Mouse (Mus musculus) forebrain, embryonic 10.5 days (tissue): ENCODE results near the gene Clnk. TPM values are rescaled to one million over a fixed set of nuclear protein-coding genes. Genes with fewer than 3 reads are reported as not detected.

Experiments
- DNase-seq: peaks from one replicate; pipeline ENCODE4 v3.0.0-alpha.2; 2017; ENCODE audit warnings: low spot score; ENCODE audit errors: extremely low spot score
- H3K27ac ChIP-seq: fragments of 300-500 bp; sonication (generic); 2 replicates; pipeline ENCODE4 v1.5.1; 2016; ENCODE audit warnings: mild to moderate bottlenecking
- H3K27me3 ChIP-seq: fragments of 300-500 bp; sonication (generic); 2 replicates; pipeline ENCODE4 v1.6.1; 2016; ENCODE audit warnings: mild to moderate bottlenecking; ENCODE audit not compliant: poor library complexity, severe bottlenecking
- H3K36me3 ChIP-seq: fragments of 300-500 bp; sonication (generic); replicated peaks from 2 replicates; pipeline ENCODE4 v1.6.1; 2016; ENCODE audit warnings: mild to moderate bottlenecking, moderate library complexity
- H3K4me1 ChIP-seq: fragments of 300-500 bp; sonication (generic); 2 replicates; pipeline ENCODE4 v1.6.1; 2016
- H3K4me3 ChIP-seq: fragments of 300-500 bp; sonication (generic); 2 replicates; pipeline ENCODE4 v1.5.1; 2016; ENCODE audit warnings: mild to moderate bottlenecking, moderate library complexity
- H3K9me3 ChIP-seq: fragments of 300-500 bp; sonication (generic); 2 replicates; pipeline ENCODE4 v1.6.1; 2016; ENCODE audit warnings: mild to moderate bottlenecking, moderate library complexity
- WGBS: fragments of 180-500 bp; shearing (Covaris S2); methylation state at CpG from one replicate; pipeline ENCODE4 v1.1.7; 2016; 5-methylcytosine and 5-hydroxymethylcytosine counted together
- polyA plus RNA-seq: library from polyadenylated mRNA; unstranded; fragments of >200 nt; fragmentation: Nextera tagmentation; extraction: Ambion mirVana; gene quantifications from 2 replicates; pipeline ENCODE4 v1.2.1, GENCODE M21; 2016

Clnk gene
- polyA plus RNA-seq, 1 experiment from 2014 or later, result not detected

DNA sequence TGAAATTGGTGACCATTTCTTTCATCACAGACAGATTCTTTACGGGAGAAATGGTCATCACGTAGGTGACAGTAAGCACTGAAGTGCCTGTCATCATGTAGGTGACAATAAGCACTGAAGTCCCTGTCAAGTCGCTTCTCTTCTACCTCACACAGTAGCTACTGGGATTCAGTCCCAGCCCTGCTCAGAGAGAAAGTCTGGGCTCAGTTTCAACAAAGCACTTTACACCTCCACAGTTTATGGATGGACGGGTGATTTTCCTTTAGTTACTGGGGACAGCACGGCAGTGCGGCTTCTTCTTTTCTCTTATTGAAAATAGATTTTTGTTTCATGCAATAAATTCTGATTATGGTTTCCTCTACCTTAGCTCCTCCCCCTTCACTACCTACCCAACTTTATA lies 49.3 kb downstream of the Clnk start:
- no peak overlapping the region for H3K27ac ChIP-seq
- H3K9me3 ChIP-seq, result no peaks in the 10 kb centered on the region
- H3K4me1 ChIP-seq, result 0 out of 2 replicates have a peak, but pooled peaks cover 3% of the 10 kb centered on the region
- 94% methylated on average over 6 of the region's 6 CpGs for WGBS
- no peak for DNase-seq
- H3K4me3 ChIP-seq, result no peak overlapping the region
- H3K27me3 ChIP-seq, result no peaks in the 10 kb centered on the region
- no peaks in the 10 kb centered on the region for H3K36me3 ChIP-seq

- Histone ChIP-seq H3K4me3 (no peak overlapping the region), H3K36me3 (no peaks in the 10 kb centered on the region), H3K9me3 (no peaks in the 10 kb centered on the region), H3K27me3 (no peaks in the 10 kb centered on the region), H3K4me1 (0 out of 2 replicates have a peak, but pooled peaks cover 3% of the 10 kb centered on the region), H3K27ac (no peak overlapping the region)
- DNase-seq, result no peak
- 90% methylated on average over 5 of the region's 5 CpGs for WGBS
Measured at GRCm38 (mm10) chr5:38826586-38826985, 50.0 kb downstream of the Clnk start.

DNA sequence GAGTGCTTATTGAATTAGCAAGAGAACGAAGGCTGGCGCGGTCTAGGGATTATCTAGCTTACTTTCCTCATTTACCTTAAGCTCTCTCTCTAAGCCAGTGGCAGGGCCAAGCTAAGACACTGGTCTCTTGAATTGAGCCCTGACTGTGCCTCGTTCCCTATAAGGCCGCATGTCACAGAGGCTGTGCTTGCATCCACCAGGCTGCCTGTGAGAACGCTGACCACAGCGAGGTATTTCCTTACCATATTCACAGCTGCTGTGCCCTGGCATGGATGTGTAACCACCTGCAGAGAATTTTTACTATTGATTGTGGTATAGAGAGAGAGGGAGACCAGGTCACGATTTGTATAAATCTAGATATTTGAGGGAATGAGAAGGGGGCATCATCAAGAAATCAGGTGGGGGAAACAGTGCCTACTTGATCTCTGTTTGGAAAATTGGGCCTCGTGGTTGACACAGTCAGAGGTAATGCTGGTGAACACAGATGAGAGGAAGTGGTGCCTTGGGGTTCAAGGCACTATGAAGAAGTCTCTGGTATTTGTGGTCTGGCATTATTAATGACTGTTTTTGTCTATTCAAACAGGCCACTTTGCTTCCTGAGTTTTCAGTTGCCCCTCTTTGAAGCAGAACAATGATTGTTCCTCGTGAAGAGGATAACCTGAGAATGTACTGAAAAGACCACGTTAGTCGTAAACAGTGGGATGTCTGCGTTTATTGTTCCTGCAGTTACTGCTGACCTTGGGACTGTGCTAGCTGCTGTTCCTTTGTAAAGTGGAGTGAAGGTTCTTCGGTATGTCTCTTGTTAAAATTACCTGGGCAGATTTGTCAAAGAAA lies 52.3 kb downstream of the Clnk start:
- Histone ChIP-seq H3K36me3 (no peaks in the 10 kb centered on the region), H3K27me3 (no peaks in the 10 kb centered on the region), H3K27ac (no peak overlapping the region), H3K4me1 (0 out of 2 replicates have a peak, but pooled peaks cover 3% of the 10 kb centered on the region), H3K4me3 (no peak overlapping the region), H3K9me3 (no peaks in the 10 kb centered on the region)
- DNase-seq, result no peak
- WGBS, result 70% methylated on average over 14 of the region's 14 CpGs

DNA sequence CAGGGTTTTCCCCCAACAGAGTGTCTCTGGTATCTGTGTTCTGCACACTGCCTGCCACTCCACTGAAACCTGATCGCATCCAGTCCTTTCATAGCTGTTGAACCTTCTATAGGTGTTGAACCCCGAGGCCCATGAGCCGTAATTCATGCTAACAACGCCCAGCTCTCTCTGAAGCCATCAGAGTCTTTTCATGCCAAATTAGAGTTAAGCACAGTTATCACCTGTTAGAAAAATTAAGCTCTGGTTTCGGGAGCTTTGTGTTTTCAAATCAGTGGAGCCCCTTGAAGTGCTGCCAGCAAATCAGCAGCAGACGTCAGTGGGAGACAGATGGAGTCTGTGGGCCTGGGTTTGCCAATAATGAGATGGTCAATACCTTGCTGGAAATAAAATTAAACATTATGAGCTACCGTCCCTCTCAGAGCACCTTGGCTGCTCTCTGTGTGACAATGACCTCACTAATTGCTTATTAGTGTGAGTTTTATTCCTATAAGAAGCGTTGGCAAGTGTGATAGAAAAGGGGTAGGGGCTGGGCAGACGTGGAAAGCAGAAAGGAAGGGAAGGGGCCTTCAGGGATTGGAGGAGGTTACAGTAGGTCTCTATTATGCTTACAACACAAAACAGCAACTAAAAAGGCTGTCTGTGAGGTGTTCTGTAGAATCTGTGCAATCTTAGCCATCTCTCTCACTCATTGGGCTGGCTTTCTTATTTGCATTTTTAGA lies 63.1 kb downstream of the Clnk start:
- Histone ChIP-seq H3K4me3 (no peak overlapping the region), H3K27me3 (no peaks in the 10 kb centered on the region), H3K4me1 (peaks cover 39% of the 10 kb centered on the region), H3K36me3 (no peaks in the 10 kb centered on the region), H3K9me3 (no peaks in the 10 kb centered on the region), H3K27ac (peak overlapping the region; percentile 60; the same call in 1 of the 2 replicates)
- WGBS, result 58% methylated on average over 9 of the region's 9 CpGs
- no peak for DNase-seq

- peaks cover 39% of the 10 kb centered on the region for H3K4me1 ChIP-seq
- no peak overlapping the region for H3K4me3 ChIP-seq
- H3K36me3 ChIP-seq, result no peaks in the 10 kb centered on the region
- peak overlapping the region; percentile 60 for H3K27ac ChIP-seq
- 81% methylated on average over 7 of the region's 7 CpGs for WGBS
- no peaks in the 10 kb centered on the region for H3K9me3 ChIP-seq
- no peaks in the 10 kb centered on the region for H3K27me3 ChIP-seq
- DNase-seq, result no peak
Measured at GRCm38 (mm10) chr5:38812916-38813315, 63.7 kb downstream of the Clnk start.

GRCm38 (mm10) chr5:38812386-38812785 lies 64.2 kb downstream of the Clnk start:
- 49% methylated on average over 7 of the region's 7 CpGs for WGBS
- Histone ChIP-seq H3K4me1 (peaks cover 39% of the 10 kb centered on the region), H3K27me3 (no peaks in the 10 kb centered on the region), H3K27ac (peak overlapping the region; percentile 60; the same call in 1 of the 2 replicates), H3K4me3 (no peak overlapping the region), H3K9me3 (no peaks in the 10 kb centered on the region), H3K36me3 (no peaks in the 10 kb centered on the region)
- no peak for DNase-seq

- H3K9me3 ChIP-seq, result no peaks in the 10 kb centered on the region
- no peak for DNase-seq
- H3K27me3 ChIP-seq, result no peaks in the 10 kb centered on the region
- H3K36me3 ChIP-seq, result no peaks in the 10 kb centered on the region
- H3K27ac ChIP-seq, result no peak overlapping the region
- no peak overlapping the region for H3K4me3 ChIP-seq
- 87% methylated on average over 7 of the region's 7 CpGs for WGBS
- peaks cover 12% of the 10 kb centered on the region for H3K4me1 ChIP-seq
Measured at GRCm38 (mm10) chr5:38798910-38799309, 77.7 kb downstream of the Clnk start.

GRCm38 (mm10) chr5:38795139-38795538 lies 81.5 kb downstream of the Clnk start:
- Histone ChIP-seq H3K9me3 (no peaks in the 10 kb centered on the region), H3K27me3 (no peaks in the 10 kb centered on the region), H3K4me3 (no peak overlapping the region), H3K36me3 (no peaks in the 10 kb centered on the region), H3K27ac (no peak overlapping the region), H3K4me1 (peaks cover 12% of the 10 kb centered on the region)
- DNase-seq, result no peak
- 70% methylated on average over 11 of the region's 11 CpGs for WGBS

- Histone ChIP-seq H3K4me1 (peaks cover 23% of the 10 kb centered on the region), H3K36me3 (no peaks in the 10 kb centered on the region), H3K27me3 (no peaks in the 10 kb centered on the region), H3K9me3 (no peaks in the 10 kb centered on the region), H3K4me3 (no peak overlapping the region), H3K27ac (no peak overlapping the region)
- no peak for DNase-seq
- WGBS, result 90% methylated on average over 2 of the region's 2 CpGs
Measured at GRCm38 (mm10) chr5:38791116-38791515, 85.5 kb downstream of the Clnk start.

DNA sequence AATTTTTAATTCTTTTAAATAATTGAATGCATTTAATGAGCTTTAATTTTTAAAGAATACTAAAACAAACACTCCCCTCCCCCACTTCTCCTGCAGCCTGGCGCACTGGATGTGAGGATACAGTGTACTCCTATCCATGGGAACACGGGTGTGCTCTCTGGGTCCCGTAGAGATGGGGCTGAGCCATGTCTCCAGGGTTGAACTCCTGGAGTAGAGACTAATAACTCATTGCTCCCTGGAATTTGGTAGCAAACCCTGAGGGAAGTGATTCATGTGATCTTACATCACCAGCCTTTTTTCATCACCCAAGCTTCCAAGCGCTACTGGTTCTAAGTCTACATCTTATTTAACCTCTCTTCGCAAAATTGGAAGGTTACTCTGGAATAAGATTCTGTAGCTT lies 87.8 kb downstream of the Clnk start:
- 92% methylated on average over 5 of the region's 5 CpGs for WGBS
- DNase-seq, result no peak
- Histone ChIP-seq H3K27ac (no peak overlapping the region), H3K36me3 (no peaks in the 10 kb centered on the region), H3K4me3 (no peak overlapping the region), H3K9me3 (no peaks in the 10 kb centered on the region), H3K4me1 (peaks cover 12% of the 10 kb centered on the region), H3K27me3 (no peaks in the 10 kb centered on the region)

DNA sequence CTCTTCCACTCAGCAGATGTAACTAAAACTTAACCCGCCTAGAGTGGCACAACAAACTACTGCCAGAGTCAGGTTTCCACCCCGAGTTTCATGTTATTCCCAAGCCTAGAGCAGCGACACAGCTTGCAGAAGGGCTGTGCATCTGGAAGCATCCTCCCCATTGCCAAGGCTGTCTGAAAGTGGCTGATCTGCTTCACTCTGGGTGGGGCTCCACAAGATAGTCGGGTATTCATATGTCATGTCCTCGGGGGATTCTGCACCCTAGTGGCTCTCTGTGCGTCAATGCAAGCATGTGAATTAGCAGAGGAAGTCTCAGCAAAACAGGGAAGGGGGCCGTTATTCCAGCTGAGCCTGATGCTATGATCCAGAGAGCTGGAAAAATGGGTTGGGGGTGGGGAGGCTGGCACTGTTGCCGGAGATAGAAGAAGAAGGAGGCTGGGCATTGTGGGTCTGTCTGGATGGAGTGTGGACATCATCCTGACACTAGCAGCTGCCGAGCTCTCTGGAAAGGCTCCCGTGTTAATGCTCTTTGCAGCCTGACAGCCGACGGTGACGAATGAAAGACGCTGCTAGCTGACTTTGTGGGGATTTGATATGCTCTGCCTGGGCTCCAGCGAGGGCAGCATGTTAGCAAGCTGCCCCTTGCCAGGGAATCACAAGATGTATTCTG lies 88.6 kb downstream of the Clnk start:
- Histone ChIP-seq H3K4me1 (peaks cover 12% of the 10 kb centered on the region), H3K27ac (no peak overlapping the region), H3K27me3 (no peaks in the 10 kb centered on the region), H3K36me3 (no peaks in the 10 kb centered on the region), H3K4me3 (no peak overlapping the region), H3K9me3 (no peaks in the 10 kb centered on the region)
- WGBS, result 51% methylated on average over 15 of the region's 15 CpGs
- no peak for DNase-seq

DNA sequence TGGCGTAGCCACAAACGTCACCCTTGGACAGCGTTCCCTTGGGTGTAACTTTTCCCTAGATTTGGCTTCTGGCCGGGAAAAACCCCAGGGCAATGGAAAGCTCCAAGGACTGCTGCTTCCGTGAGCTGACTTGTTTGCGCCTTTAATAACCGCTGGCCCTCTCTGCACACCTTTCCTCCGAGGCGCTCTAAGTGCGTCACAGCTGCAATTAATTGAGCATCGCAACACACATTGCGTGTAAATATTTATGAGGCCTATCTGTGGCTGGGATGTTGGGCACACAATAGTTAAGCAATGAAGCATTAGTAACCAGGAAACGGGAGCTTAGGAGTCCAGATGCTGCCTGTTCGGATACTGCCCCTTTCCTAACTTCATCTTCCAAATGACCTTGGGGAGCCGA lies 90.5 kb downstream of the Clnk start:
- Histone ChIP-seq H3K36me3 (no peaks in the 10 kb centered on the region), H3K9me3 (no peaks in the 10 kb centered on the region), H3K4me3 (no peak overlapping the region), H3K27me3 (no peaks in the 10 kb centered on the region), H3K27ac (no peak overlapping the region), H3K4me1 (peaks cover 12% of the 10 kb centered on the region)
- WGBS, result 89% methylated on average over 15 of the region's 15 CpGs
- no peak for DNase-seq

- Histone ChIP-seq H3K27ac (no peak overlapping the region), H3K4me3 (no peak overlapping the region), H3K36me3 (no peaks in the 10 kb centered on the region), H3K4me1 (peaks cover 12% of the 10 kb centered on the region), H3K9me3 (no peaks in the 10 kb centered on the region), H3K27me3 (no peaks in the 10 kb centered on the region)
- no peak for DNase-seq
- WGBS, result 87% methylated on average over 8 of the region's 8 CpGs
Measured at GRCm38 (mm10) chr5:38785686-38786085, 90.9 kb downstream of the Clnk start.
